Mouse (Mus musculus) lung, postnatal 25 days (tissue): ENCODE measurements around the gene Ufc1.

Source experiments
- DNase-seq: peaks from one replicate; pipeline ENCODE4 v3.0.0; 2022; ENCODE audit warnings: low spot score

Ufc1 gene

GRCm38 (mm10) chr1:171287136-171288081, 7.4 kb downstream of the Ufc1 start, which contains the start of gene Usp21:
Gene Usp21 (minus strand): TSS chr1:171287991.
- DNase-seq: peak; percentile 94

- no peak for DNase-seq
These were observed 8.3 kb downstream of the Ufc1 start for GRCm38 (mm10) chr1:171286517-171286916.

GRCm38 (mm10) chr1:171285096-171285892, 9.5 kb downstream of the Ufc1 start:
- no peak for DNase-seq

- DNase-seq: no peak
These were observed 10.3 kb downstream of the Ufc1 start for GRCm38 (mm10) chr1:171284491-171284890.

GRCm38 (mm10) chr1:171283188-171284160, 11.3 kb downstream of the Ufc1 start:
- DNase-seq: no peak

- no peak for DNase-seq
These were observed 12.6 kb downstream of the Ufc1 start for GRCm38 (mm10) chr1:171282086-171282805.

GRCm38 (mm10) chr1:171281528-171281923, 13.3 kb downstream of the Ufc1 start:
- DNase-seq: peak; percentile 85

GRCm38 (mm10) chr1:171280916-171281527, 13.8 kb downstream of the Ufc1 start, which contains the start of gene Ppox:
Gene Ppox (minus strand): TSS chr1:171281186.
- DNase-seq: peak; percentile 98

- no peak for DNase-seq
These were observed 14.4 kb downstream of the Ufc1 start for GRCm38 (mm10) chr1:171280250-171280915.

GRCm38 (mm10) chr1:171279721-171280120, 15.1 kb downstream of the Ufc1 start:
- no peak for DNase-seq

GRCm38 (mm10) chr1:171279012-171279705, 15.7 kb downstream of the Ufc1 start:
- DNase-seq: no peak

GRCm38 (mm10) chr1:171278436-171278835, 16.4 kb downstream of the Ufc1 start:
- no peak for DNase-seq

- no peak for DNase-seq
These were observed 17.1 kb downstream of the Ufc1 start for GRCm38 (mm10) chr1:171277736-171278135.

GRCm38 (mm10) chr1:171276110-171276748, 18.6 kb downstream of the Ufc1 start:
- no peak for DNase-seq

- DNase-seq: no peak
These were observed 19.6 kb downstream of the Ufc1 start for GRCm38 (mm10) chr1:171275144-171275734.

- no peak for DNase-seq
These were observed 20.7 kb downstream of the Ufc1 start for GRCm38 (mm10) chr1:171274171-171274570.

- no peak for DNase-seq
These were observed 22.7 kb downstream of the Ufc1 start for GRCm38 (mm10) chr1:171272086-171272485.

- no peak for DNase-seq
These were observed 23.2 kb downstream of the Ufc1 start for GRCm38 (mm10) chr1:171271622-171272021.
